29 mouse cellular contexts compared by ENCODE assay signal in genomic region chr6:48508087-48508486, GRCm38 (mm10). TPM values are rescaled to one million over a fixed set of nuclear protein-coding genes. Genes with fewer than 3 reads are reported as not detected.
DNase-seq lines count a peak whose midpoint lies in the region; ATAC-seq and TF ChIP-seq lines count a peak whose summit lies in the region.
"Had no signal": no experiment of that assay in that cellular context is flagged by ENCODE, and none has a peak within 500 bp of the region (broad histone marks: within the 10 kb centered on the region; RNA-seq: fewer than 3 reads in every experiment).

No protein-coding gene starts in this region.

- no peak overlapping the region for H3K4me3 ChIP-seq in heart, embryonic 12.5 days
- H3K4me3 ChIP-seq in CH12.LX (replicated peaks in 1 of 3; ENCODE audit: low read depth in 2 of 3, low read length in 2 of 3, poor library complexity in 1 of 3) = no peak overlapping the region
- no peak overlapping the region for H3K4me3 ChIP-seq in hindbrain, embryonic 10.5 days
- H3K4me3 ChIP-seq: embryonic facial prominence, embryonic 10.5 days; embryonic facial prominence, embryonic 13.5 days; erythroblast, embryonic 14.5 days; forebrain, embryonic 12.5 days; forebrain, embryonic 15.5 days; heart, adult 2 months; heart, embryonic 10.5 days; intestine, embryonic 15.5 days had no signal

- no peak overlapping the region for H3K27ac ChIP-seq in heart, embryonic 12.5 days (ENCODE audit: poor library complexity, severe bottlenecking)
- no peak overlapping the region for H3K27ac ChIP-seq in CH12.LX (ENCODE audit: insufficient read depth, low read depth)
- no peak overlapping the region for H3K27ac ChIP-seq in hindbrain, embryonic 10.5 days
- H3K27ac ChIP-seq: embryonic facial prominence, embryonic 10.5 days; embryonic facial prominence, embryonic 13.5 days; forebrain, embryonic 12.5 days; forebrain, embryonic 15.5 days; heart, adult 2 months; heart, embryonic 10.5 days; hindbrain, embryonic 14.5 days; hindbrain, postnatal 0 days; intestine, embryonic 15.5 days had no signal

- peak; percentile 32; the same call in 1 of the 2 replicates for TF ChIP-seq EP300 in CH12.LX (IDR thresholded peaks at IDR 0.05; ENCODE audit: low read length)

- dilution Hi-C loops in CH12.LX (cut with MboI; ENCODE audit: extremely low pct_ligation_motif_present, extremely low pct_unique_long_range_greater_than_20kb, low sequenced_read_pairs) = no loop called here

- in situ Hi-C loops in CH12.LX (cut with MboI; ENCODE audit: low pct_ligation_motif_present, low pct_unique_long_range_greater_than_20kb, low sequenced_read_pairs) = no loop called here

- no peak for TF ChIP-seq POLR2A in CH12.LX (IDR thresholded peaks at IDR 0.05; ENCODE audit: low read depth, low read length)

- ATAC-seq in heart, embryonic 12.5 days (ENCODE audit: insufficient number of reproducible peaks, low FRiP score) = no peak
- peak; percentile 81 for ATAC-seq in inflammation-experienced regulatory T-cells, adult 6 months
- ATAC-seq: forebrain, embryonic 15.5 days; hindbrain, postnatal 0 days; intestine, embryonic 15.5 days had no signal

- no peaks in the 10 kb centered on the region for H3K79me2 ChIP-seq in CH12.LX (replicated peaks; ENCODE audit: control insufficient read depth, extremely low read depth, insufficient read depth, poor library complexity, severe bottlenecking)

- 68% methylated on average over 4 of the region's 4 CpGs for WGBS in heart, embryonic 12.5 days
- 83% methylated on average over 4 of the region's 4 CpGs for WGBS in hindbrain, embryonic 10.5 days

- peak overlapping the region; percentile 10; the same call in 1 of the 2 replicates for H3K9ac ChIP-seq in heart, embryonic 12.5 days
- no peak overlapping the region for H3K9ac ChIP-seq in CH12.LX (ENCODE audit: insufficient read depth, low read depth)
- H3K9ac ChIP-seq: embryonic facial prominence, embryonic 13.5 days; forebrain, embryonic 12.5 days; forebrain, embryonic 15.5 days; hindbrain, embryonic 14.5 days; intestine, embryonic 15.5 days had no signal

- TF ChIP-seq RAD21 in CH12.LX (IDR thresholded peaks at IDR 0.05; ENCODE audit: low read depth, low read length) = no peak

- H3K36me3 ChIP-seq in heart, embryonic 12.5 days = peaks cover 26% of the 10 kb centered on the region
- H3K36me3 ChIP-seq in CH12.LX (replicated peaks in 1 of 2; ENCODE audit: control insufficient read depth in 1 of 2, insufficient read depth in 1 of 2, low read length in 1 of 2) = peaks cover 10 to 50% of the 10 kb centered on the region in 2 experiments
- H3K36me3 ChIP-seq in hindbrain, embryonic 10.5 days = peaks cover 30% of the 10 kb centered on the region

- TF ChIP-seq CTCF in CH12.LX (conservative IDR thresholded peaks at IDR 0.05 in 1 of 2, IDR thresholded peaks at IDR 0.05 in 1 of 2; ENCODE audit: low read depth in 2 of 2, low read length in 2 of 2) = no peak

- H3K9me3 ChIP-seq in heart, embryonic 12.5 days (replicated peaks) = no peaks in the 10 kb centered on the region; the same call in 1 of the 2 replicates
- no peaks in the 10 kb centered on the region for H3K9me3 ChIP-seq in CH12.LX (replicated peaks; ENCODE audit: low read length)
- H3K9me3 ChIP-seq in hindbrain, embryonic 10.5 days = no peaks in the 10 kb centered on the region
- H3K9me3 ChIP-seq: embryonic facial prominence, embryonic 10.5 days; embryonic facial prominence, embryonic 13.5 days; forebrain, embryonic 12.5 days; forebrain, embryonic 15.5 days; heart, embryonic 10.5 days; intestine, embryonic 15.5 days had no signal

- peaks cover 5% of the 10 kb centered on the region for H3K4me1 ChIP-seq in heart, embryonic 12.5 days (replicated peaks)
- H3K4me1 ChIP-seq in CH12.LX (ENCODE audit: control insufficient read depth in 1 of 2, insufficient read depth in 2 of 2) = peaks cover 4 to 44% of the 10 kb centered on the region in 2 experiments
- H3K4me1 ChIP-seq in hindbrain, embryonic 10.5 days (replicated peaks) = peaks cover 7% of the 10 kb centered on the region
- H3K4me1 ChIP-seq: intestine, embryonic 15.5 days had no signal

- no peak overlapping the region for H3K4me2 ChIP-seq in heart, embryonic 12.5 days
- no peak overlapping the region for H3K4me2 ChIP-seq in CH12.LX (ENCODE audit: insufficient read depth, low read depth, poor library complexity, severe bottlenecking)
- H3K4me2 ChIP-seq: embryonic facial prominence, embryonic 13.5 days; forebrain, embryonic 12.5 days; forebrain, embryonic 15.5 days; hindbrain, embryonic 14.5 days; intestine, embryonic 15.5 days had no signal

- no peaks in the 10 kb centered on the region for H3K27me3 ChIP-seq in heart, embryonic 12.5 days (replicated peaks)
- no peaks in the 10 kb centered on the region for H3K27me3 ChIP-seq in CH12.LX (replicated peaks)
- no peaks in the 10 kb centered on the region for H3K27me3 ChIP-seq in hindbrain, embryonic 10.5 days (ENCODE audit: insufficient read depth, poor library complexity, severe bottlenecking)
- H3K27me3 ChIP-seq: embryonic facial prominence, embryonic 13.5 days; forebrain, embryonic 12.5 days; forebrain, embryonic 15.5 days; intestine, embryonic 15.5 days had no signal

- no peak for DNase-seq in heart, adult 11 months
- peak; percentile 47 for DNase-seq in CH12.LX (ENCODE audit: extremely low read depth)
- DNase-seq in thymus, postnatal 10 days (ENCODE audit: low spot score in 2 of 2) = no peak
- no peak for DNase-seq in testis, postnatal 14 days (ENCODE audit: low spot score)
- no peak for DNase-seq in hindbrain, embryonic 10.5 days (ENCODE audit: low spot score)
- DNase-seq: adrenal gland, adult 8-10 months; adrenal gland, postnatal 25 days; B cell, adult 2 months; cerebellum, adult 11-12 months; cerebellum, adult 8-10 months; cerebellum, postnatal 10 days; cerebellum, postnatal 36 days; embryo, embryonic 11 days; gastrocnemius, postnatal 25 days; heart, adult 2 months; kidney, adult 11 months had no signal

TF ChIP-seq in CH12.LX, 34 proteins besides CTCF, POLR2A, EP300 and RAD21:
- TF ChIP-seq NELFE (IDR thresholded peaks at IDR 0.05; ENCODE audit: low read depth, low read length) (no peak), MEF2A (IDR thresholded peaks at IDR 0.05; ENCODE audit: borderline replicate concordance, low read depth, low read length) (no peak), ELF1 (IDR thresholded peaks at IDR 0.05; ENCODE audit: low read depth, low read length) (no peak), TCF12 (IDR thresholded peaks at IDR 0.05; ENCODE audit: low read depth, low read length) (no peak), JUN (IDR thresholded peaks at IDR 0.05; ENCODE audit: insufficient read depth, low read depth, low read length) (peak; percentile 39; the same call in 1 of the 2 replicates), USF1 (IDR thresholded peaks at IDR 0.05; ENCODE audit: low read depth, low read length) (no peak), ZNF384 (IDR thresholded peaks at IDR 0.05; ENCODE audit: low read depth, low read length) (no peak), JUND (conservative IDR thresholded peaks at IDR 0.05; ENCODE audit: low read depth, low read length) (peak; percentile 64)

RNA-seq across cellular contexts. Expression of gene Atp6v0e2, which starts 29.3 kb away (rescaled TPM):
- polyA plus RNA-seq in heart, embryonic 12.5 days (2016; fragmentation: Nextera tagmentation; extraction: Ambion mirVana) = 20.4 and 20.5 TPM in 2 replicates
- total RNA-seq in CH12.LX (2012; rRNA removed) = not detected in 2 replicates
- total RNA-seq in CH12.LX (2014; rRNA removed) = not detected in 2 replicates
- polyA plus RNA-seq in CH12.LX (2012; ENCODE audit: insufficient read length, low read depth) = not detected in 2 replicates
- polyA plus RNA-seq in inflammation-experienced regulatory T-cells, adult 6 months (2017; shearing (Covaris generic)) = under 1 TPM in 1 of 3 experiments, not detected in 2; 0.57 TPM
- 45.7 and 62.2 TPM in 2 replicates for polyA plus RNA-seq in hindbrain, embryonic 10.5 days (2016; fragmentation: Nextera tagmentation; extraction: Ambion mirVana)
- total RNA-seq: hematopoietic stem cell, adult 5-6 weeks; MEL had no signal
- polyA plus RNA-seq: erythroblast, embryonic 14.5 days had no signal

RNA-seq across cellular contexts. Expression of gene Lrrc61, which starts 46.5 kb away (rescaled TPM):
- 8.6 and 9.1 TPM in 2 replicates for polyA plus RNA-seq in heart, embryonic 12.5 days (2016; fragmentation: Nextera tagmentation; extraction: Ambion mirVana)
- 8.1 and 13.7 TPM in 2 replicates for total RNA-seq in CH12.LX (2012; rRNA removed)
- 3.8 and 5.6 TPM in 2 replicates for total RNA-seq in CH12.LX (2014; rRNA removed)
- polyA plus RNA-seq in CH12.LX (2012; ENCODE audit: insufficient read length, low read depth) = 9.4 and 14.2 TPM in 2 replicates
- polyA plus RNA-seq in inflammation-experienced regulatory T-cells, adult 6 months (2017; shearing (Covaris generic)) = 10 to 100 TPM; 27.5 to 40.7 (median 30.3) TPM
- 16.9 and 25.2 TPM in 2 replicates for polyA plus RNA-seq in hindbrain, embryonic 10.5 days (2016; fragmentation: Nextera tagmentation; extraction: Ambion mirVana)
- total RNA-seq: MEL had no signal

Comparison
In these comparisons a context has a peak if more than half of its experiments do, and no peak if none do; other contexts are left out.
1. RNA of gene Atp6v0e2, which starts 29.3 kb away (polyA plus RNA-seq): 45.7 to 62.2 TPM in hindbrain, embryonic 10.5 days and 20.4 to 20.5 TPM in heart, embryonic 12.5 days; 0.57 TPM in inflammation-experienced regulatory T-cells, adult 6 months and not detected in CH12.LX; every median in the first group is over 10 times any median in the second.